Mouse (Mus musculus): Measurements from ENCODE around the gene Cdk5.

Cdk5 gene

DNA sequence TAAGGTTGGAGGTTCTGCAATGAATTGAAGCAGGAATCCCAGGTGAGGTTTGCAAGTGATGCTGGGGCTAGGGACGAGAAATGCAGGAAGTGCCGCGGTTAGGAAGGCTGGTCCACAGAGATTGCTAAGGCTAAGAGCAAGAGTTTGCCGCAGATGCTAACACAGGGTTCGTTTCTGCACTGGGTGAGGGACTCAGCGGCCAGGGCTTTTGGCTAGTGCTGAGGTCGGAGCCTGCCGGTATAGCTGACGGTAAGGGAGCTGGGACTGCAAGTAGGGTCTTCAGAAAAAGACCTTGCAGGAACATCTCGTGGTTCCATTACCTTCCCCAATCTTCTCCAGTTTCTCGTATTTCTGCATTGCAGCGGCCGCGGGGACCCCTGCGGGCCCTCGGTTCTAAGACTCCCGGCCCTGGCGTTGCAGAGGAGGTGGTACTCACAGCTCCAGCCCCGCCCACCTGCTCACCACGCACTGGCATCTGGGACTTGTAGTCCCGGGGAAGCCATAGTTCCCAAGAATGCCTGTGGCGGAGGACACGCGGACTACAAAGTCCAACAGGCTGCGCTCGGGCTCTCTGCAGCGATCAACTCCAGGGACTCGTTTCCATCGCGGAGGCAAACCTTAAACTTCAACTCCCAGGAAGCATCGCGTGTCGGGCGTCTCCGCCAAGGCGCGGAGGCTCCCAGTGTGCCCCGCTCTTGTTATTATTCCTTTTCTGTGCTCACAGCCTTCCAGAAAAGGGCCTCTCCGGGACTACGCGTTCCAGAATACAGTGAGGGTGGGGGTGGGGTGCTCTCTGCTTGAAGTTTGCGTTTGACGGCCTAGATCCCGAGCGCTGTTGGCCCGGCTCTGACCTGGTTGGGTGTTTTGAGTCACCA, at the start of gene Cdk5, which contains the start of gene Slc4a2:
Cdk5 (minus strand) TSS at position 402 of the 875 bp plus-strand sequence.
Slc4a2 (plus strand) TSS at position 709 of the 875 bp plus-strand sequence.
- peak; percentile 99 for DNase-seq

DNA sequence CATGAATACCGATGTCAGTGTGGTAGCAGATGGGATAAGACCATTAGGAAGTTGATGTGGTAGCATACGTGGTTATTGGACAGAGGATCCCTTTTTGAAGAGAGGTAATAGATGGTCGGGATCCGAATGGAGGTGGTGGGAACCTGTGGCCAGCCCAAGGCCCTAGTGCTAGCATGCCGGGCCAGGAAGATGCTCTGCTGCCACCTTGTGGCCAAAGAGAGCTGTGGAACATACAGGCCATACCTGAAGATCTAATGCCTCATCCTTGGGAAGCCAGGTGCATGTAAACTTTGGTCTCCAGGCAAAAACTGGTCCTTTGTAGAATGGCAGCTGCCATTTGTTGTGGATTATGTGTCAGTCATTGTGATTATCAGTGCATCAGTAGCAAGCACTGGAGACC, 47.3 kb upstream of the Cdk5 start:
- DNase-seq: peak; percentile 81

DNA sequence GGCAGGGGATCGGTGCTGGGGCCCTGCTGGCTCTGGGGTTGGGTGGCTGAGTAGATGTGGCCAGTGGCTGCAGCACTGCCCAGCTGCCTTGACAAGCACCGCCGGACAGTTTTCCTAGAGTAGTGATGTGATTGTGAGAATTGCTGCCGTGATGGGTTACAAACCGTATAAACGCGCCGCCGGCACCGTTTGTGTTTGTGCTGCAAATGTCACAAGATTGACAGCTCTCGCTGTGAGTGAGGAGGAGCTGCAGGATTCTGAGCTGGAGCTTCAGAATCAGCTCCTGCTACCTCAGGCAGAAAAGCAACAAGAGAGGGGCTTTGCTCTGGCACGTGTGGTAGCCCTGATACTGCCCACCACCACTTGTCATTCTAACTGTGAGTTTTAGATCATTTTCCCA, 43.4 kb upstream of the Cdk5 start:
- DNase-seq: no peak

DNA sequence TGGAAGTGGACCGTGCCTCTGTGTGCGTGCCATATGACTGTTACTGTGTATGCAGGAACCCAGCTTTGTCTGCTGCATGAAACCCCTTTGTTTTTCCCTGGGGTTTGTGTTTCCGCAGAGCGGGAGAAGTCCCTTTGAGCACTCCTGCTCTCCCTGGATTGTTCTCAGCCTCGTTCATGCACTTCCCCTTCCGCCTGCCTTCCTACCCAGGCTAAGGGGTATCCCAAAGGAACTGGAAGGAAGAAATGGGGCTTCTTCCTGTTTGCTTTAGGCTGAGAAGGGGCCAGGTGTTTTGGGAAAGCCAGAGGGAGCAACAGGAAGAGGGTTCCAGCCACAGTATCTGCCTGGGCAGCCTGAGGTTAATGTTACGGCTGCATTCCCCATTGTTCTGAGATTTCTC, 32.3 kb upstream of the Cdk5 start:
- DNase-seq: no peak

DNA sequence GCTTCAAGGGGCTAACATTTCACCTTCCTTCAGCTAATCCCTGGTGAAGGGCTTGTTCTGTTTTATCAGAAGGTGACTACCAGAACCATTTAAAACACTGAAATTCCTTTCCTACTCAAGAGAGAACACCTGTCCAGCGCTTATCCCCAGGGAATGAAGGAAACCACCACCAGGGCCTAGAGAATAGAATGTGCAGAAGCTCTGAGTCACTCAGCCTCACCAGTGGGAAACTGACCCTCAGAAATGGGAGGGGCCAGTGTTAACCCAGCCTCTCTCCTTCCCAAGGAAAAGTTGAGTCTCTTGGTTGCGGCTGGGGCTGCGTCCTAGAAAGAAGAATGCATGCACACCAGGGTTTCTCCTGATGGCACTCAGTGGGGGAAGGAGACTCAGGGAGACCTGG, 31.7 kb upstream of the Cdk5 start:
- no peak for DNase-seq

DNA sequence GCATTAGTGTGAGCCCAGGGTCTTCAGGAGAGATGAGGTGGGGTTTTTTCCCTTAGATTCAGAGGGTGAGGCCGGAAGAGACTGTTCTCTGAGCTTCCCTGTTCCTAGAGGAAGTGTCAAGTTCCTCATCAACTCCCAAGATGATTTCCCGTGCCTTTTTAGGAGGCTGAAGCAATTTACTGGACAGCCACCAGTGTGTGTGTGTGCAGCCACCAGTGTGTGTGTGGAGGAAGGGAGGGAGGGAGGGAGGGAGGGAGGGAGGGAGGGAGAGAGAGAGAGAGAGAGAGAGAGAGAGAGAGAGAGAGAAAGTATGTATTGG, 30.6 kb upstream of the Cdk5 start:
- no peak for DNase-seq

DNA sequence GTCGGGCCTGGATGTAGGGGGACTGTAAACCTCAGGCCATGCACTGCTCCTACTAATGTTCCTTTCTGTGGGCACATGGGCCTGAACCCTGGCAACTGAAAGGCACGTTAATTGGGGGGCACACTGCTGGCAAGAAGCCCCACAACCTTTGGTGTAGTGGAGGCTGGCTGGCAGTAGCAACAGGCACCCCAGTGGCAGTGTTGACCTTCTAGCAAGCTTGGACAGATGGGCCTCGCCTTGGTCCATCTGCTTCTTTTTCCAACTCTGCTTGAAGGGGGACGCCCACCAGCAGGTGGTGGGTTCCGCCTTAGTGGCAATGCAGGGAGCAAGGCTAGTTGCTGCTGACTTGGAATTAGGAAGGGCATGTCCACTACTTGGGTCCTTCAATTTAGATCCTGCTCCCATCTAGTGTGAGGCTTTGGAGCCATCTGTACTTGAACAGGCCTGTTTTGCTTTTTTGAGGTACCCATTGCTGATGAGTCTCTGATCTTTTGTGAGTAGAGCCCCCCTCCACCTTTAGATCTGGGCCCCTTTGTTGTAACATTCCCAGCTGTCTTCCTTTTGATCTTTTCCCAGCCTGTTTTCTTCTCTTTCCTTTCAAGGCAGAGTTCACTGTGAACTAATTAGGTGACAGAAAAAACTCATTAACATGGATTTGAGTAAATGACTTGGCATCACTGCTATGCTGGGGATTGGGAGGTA, 30.1 kb upstream of the Cdk5 start:
- DNase-seq: no peak

DNA sequence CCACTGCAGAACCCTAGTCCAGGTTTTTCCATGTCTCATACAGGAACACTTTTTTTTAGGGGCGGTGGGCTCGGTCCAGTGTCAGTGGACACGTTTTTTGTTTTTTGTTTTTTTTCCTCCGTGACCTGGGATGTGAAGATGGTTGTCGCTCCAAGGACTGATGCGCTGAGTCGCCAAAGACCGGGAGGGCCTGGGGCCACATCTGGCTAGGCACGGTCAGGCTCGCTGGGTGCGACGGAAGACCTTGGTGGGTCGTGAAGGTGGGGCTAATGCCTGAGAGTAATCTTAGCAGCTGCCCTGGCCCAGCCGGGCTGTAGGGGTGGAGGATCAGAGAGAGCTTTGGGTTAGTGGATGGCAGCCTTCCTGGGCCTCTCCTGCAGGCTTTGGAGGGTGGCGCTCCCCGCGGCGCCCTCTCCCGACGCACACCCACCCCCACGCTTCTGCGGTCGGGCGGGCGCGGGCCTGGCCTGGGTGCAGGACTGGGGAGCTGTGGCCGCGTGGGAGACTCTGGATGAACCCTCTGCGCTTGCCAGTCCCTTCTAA, 29.4 kb upstream of the Cdk5 start:
- DNase-seq: peak; percentile 45

DNA sequence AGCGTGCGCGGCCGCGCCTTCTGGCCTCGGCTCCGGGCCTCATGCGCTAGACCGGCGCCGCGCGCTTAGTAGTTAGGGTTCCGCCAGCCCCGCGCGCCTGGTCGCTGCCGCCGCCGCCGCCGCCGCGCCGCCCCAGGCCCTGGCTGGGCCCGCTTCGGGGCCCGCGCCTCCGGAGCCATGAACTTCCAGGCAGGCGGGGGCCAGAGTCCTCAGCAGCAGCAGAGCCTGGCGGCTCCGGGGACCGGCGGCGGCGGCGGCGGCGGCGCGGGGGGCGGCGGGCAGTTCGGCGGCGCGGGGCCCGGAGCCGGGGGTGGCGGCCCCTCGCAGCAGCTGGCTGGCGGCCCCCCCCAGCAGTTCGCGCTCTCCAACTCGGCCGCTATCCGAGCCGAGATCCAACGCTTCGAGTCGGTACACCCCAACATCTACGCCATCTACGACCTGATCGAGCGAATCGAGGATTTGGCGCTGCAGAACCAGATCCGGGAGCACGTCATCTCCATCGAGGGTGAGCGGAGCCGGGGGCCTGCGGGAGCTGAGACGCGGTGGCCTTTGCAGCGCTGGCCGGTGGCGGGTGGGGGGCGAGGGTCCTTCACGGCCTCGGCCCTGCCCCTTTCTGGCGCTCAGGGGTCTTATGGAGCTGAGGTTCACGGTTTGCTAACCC, 28.8 kb upstream of the Cdk5 start, which contains the start of gene Agap3:
Agap3 (plus strand) TSS at position 148 of the 661 bp plus-strand sequence.
- peak; percentile 64 for DNase-seq

DNA sequence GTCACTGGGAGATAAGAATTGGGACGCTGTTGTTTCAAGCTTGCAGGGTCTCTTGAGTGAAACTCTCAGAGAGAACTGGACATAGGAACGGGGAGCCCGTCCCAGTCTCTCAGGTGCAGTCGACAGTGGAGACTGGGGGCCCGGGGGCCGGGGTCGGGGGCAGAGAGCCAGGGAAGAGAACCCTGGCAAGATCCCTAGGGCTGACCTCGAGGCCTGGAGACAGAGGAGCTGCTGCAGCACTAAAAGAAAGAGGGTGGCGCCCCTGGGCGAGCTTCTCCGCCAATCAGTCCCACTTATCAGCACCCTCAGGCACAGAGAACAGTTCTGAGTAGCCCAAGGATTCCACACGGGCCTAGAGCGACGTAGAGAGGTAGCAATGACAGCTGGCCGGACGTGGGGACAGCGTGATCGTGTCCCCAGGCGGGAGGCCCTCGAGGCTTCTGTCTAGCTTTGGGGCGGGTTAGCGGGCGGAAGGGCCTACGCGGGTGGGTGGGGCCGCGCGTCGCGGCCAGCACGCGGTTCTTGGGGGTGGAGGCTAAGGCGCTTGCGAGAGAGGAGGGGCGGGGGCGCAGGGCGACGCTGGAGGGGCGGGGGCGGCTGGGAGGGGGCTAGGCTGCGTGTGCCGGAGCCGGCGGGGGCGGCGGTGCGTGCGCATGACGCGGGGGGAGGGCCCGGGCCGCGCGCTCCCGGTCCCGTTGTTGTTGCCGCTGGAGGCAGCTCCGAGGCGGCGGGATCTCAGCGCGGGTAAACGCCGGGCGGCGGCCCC, 28.1 kb upstream of the Cdk5 start:
- DNase-seq: peak; percentile 90

DNA sequence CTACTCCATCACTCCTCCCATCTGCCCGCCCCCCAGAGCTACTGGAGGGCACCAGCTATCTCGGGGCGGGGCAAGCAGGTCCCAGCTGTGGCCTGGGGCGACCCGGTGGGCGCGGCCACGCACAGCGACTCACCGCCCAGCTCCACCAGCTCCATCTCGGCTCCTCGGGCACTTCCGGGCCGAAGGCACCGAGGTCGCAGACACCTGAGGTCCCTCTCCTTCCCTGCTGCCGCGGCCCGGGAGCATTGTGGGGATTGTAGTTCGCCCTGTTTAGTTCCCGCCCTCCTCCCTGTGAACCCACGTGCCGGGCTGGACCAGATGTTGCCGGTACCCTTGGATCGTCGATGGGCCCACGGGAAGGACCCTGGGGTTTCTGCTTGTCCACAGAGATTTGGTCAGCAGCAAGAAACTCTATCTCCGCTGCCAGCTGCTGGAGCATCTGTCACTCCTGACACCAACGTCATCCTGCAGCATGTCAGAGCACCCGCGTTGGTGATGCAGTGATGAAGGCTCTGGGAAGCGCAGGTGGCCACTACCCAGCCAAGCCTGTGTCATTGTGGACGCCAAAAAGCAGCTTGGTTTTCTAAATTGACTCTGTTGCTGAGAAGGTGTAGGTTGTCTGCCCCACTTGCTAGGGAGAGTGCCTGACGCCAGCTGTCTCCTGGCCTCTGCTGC, 24.4 kb upstream of the Cdk5 start, which contains the start of gene Tmub1:
Tmub1 (minus strand) TSS at position 231 of the 675 bp plus-strand sequence.
- peak; percentile 91 for DNase-seq

DNA sequence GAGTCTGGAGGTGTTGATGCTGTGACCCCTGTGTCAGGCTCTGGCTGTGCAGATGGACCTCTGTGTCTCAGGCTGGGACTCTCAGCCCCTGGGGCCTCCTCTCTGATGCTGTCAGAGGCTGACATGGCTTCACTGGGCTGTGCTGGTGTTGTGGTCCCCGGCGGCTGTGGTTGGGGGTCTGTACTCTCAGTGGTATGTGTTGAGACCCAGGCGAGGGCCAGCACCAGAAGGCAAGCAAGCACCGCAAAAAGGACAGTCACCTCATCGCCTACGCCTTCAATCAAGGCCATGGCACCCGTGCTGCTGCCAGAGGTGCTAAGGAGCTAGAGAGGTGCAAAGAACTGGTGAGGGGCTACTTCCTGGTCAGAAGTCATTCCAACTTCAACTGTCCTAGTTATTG, 23.3 kb upstream of the Cdk5 start:
- peak; percentile 21 for DNase-seq

DNA sequence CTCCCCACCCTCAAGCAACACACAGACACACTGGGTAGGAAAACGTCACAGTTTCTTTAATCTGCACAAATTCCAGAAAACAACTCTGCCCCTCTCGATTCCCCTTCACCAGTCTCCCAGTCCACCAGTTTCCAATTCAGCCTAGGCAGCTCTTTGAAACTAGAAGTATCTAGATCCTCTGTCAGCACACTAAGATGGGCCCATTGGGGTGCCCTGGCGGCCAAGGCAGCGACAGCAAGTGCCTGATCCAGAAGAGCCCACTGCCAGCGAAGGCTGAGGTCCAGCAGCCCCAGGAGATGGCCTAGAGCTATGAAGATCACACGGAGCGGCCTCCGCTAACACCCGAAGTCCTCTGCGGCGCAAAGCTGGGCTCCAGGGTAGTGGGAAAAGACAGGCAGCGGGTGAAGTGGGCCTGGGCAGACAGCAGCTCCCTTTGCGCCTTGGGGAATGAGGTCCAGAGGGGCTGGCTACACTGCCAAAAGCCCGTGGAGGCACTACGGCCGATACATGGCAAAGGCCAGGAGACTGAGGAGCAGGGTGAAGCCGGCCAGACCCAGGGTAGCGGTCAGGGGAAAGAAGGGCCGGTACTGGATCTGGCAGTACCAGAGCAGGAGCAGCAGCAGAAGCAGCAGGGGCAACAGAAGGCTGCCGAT, 22.2 kb upstream of the Cdk5 start:
- DNase-seq: peak; percentile 29

DNA sequence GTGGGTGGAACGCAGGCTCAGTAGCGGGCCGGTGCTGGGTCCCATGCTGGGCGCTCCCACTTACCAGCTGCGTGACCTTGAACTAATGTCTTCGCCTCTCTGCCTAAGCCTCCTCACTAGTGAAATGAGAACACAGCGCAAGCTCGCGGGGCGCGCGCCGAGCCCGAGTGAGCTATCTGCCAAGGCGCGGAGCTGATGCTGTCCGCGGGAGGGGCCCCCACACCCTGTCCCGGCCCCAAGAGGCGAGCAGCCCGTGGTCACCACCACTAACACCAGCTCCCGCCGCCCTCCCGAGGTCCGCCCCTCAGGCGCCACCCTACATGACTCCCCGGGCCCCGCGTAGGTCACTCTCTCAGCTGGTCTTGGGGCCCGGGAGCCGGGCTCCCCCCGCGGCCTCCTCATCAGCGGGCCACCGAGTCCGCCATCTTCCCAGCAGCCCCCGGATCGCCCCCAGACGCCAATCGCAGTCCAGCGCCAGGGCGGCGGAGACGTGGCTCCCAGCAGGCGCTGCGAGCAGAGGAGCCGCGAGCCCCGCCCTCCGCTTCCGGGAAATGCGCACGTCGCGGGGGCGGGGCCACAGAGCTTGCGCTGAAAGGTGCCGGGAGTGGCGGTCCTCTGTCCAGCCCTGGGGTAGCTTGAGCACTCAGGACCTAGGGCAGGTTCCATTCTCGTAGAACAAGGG, 21.6 kb upstream of the Cdk5 start, which contains the start of gene Fastk:
Fastk (minus strand) TSS at position 542 of the 682 bp plus-strand sequence.
- DNase-seq: peak; percentile 95

DNA sequence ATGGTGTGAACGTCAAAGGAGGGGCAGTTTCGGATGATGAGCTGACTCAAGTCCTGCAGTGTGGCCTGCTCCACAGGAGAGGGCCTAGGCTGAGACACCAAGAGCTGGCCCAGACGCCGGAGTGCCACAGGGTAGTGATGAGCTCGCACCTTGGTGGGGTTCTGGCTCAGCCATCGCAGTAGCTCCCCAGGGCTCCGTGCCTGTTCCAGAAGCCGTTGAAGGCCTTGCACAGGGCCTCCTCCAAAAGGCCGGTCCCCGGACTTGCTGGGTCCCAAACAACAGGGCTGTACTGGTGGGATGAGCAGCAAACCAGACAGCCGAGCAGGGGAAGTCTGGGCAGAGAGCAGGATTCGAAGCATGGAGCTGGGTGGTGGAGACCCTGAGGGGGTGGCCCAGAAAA, 20.6 kb upstream of the Cdk5 start:
- DNase-seq: peak; percentile 20

DNA sequence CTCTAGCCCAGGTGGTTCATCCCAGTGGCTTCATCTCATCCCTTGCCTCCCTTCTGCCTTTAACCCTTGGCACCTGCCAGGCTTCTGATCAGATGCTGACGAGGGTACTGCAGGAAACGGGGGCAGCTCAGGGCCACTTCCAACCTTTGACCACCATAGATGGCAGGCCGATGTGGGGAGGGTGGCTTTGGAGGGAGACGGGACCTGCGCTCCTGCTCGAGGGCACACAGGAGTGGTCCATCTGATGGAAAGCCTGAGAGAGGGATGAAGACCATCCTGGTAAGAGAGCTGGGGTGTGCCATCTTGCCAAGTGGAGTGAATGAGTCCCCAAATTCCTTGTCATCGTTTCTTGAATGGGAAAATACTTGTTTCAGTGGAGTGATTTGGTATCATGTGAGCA, 19.9 kb upstream of the Cdk5 start:
- no peak for DNase-seq

DNA sequence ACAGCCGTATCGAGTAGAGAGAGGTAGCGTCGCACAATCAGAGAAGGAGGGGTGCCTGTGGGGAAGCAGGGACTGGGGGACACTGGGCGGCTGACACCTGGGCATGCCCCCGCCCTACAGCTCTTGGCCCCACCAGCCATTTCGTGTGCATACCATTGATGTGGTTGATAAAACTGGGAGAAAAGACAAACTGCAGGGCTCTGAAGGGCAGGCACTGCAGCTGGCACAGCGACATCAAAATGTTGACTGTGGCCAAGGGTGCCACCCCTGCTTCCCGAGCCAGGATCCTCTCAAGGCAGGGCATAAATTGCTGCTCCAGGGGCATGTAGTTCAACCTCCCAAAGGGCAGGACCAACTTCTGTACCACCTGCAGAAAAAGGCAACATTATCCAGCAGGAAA, 18.7 kb upstream of the Cdk5 start:
- peak; percentile 27 for DNase-seq

DNA sequence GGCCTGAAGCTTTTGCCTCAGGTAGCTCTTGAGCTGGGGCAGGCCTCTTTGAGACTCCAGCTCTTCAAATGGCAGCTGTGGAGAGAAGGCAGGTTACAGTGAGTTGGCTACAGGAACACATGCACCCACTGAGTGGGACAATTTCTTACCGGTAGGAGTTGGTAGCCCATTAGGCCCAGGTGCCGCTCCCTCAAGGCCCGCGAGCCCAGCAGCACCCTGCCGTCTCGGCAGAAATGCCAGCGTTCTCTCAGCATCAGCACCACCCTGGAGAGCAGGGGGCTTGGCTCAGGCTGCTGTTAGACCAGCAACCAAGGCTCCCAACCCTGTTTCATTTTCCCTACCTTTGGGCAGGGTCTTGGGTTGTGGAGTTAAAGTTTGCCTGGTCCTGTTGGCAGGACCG, 17.9 kb upstream of the Cdk5 start:
- DNase-seq: no peak

DNA sequence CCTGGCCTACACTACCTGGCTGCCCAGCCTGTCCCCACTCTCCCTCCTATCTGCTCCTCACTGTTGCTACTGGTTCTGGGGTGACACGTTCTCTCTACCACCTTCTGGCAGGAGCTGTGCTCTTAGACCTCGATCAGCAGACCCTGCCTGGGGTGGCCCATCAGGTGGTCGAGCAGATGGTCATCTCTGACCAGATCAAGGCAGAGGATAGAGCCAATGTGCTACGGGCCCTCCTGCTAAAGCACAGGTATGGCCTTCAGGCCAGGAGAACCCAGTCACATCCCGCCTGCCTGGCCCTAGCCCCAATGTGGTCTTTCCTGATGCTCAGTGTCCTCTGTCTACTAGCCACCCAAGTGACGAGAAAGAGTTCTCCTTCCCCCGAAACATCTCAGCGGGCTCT, 10.7 kb upstream of the Cdk5 start:
- no peak for DNase-seq

DNA sequence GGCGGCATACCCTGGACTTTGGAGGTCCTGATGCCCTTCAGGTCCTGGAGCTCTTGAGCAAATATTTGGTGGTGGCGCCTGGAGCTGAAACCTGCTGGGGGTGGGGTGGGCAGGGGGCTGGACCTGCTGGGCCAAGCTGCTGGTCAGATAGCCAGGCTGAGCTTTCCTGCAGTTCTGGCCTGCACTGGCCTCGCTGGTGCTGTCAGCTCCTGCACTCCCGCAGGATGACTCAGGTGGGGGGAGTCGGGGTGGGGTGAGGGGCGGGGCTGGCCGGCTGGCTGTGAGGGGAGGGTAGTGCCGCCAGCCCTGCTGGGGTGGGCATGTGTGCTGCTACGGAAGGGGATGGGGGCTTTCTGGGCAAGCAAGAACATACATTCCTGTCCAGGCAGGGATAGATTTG, 5.3 kb upstream of the Cdk5 start:
- DNase-seq: no peak

DNA sequence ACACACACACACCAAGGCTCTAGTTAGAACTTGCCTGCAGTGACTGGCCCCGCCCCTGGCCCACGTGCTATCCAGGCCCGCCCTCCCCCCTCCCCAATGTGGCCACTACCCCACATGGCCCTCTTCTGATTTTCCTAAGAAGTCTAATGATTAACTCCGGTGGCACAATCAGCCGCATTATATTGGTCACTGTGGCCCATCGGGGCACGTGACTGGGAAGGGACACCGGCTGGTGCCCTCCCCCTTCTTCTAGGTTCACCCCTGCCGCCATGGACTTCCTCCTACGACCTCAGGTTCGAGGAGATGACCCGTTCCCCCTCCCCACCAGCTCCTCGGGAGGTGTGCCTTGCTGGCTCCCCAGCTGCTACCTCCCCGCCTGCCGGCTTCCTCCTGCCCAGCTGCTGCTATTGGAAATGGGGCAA, 4.7 kb upstream of the Cdk5 start:
- DNase-seq: no peak

Measured in thymus, postnatal 14 days (tissue).